Mouse (Mus musculus) myocyte (in vitro differentiated cells): ENCODE data around the gene Rpn2.

Experiments used
- CEBPB ChIP-seq: IDR thresholded peaks from 2 replicates; pipeline ENCODE4 v1.6.1; 2011; ENCODE audit warnings: mild to moderate bottlenecking, moderate library complexity; ENCODE audit not compliant: poor library complexity, insufficient read depth, severe bottlenecking
- E2F4 ChIP-seq: IDR thresholded peaks from one replicate; pipeline ENCODE4 v1.6.1; 2011; ENCODE audit warnings: mild to moderate bottlenecking, control low read depth, moderate library complexity; ENCODE audit not compliant: insufficient read depth
- MAX ChIP-seq: IDR thresholded peaks from one replicate; pipeline ENCODE4 v1.6.1; 2011; ENCODE audit warnings: low read depth, mild to moderate bottlenecking, control low read depth
- MYOD1 ChIP-seq, 3 experiments: IDR thresholded peaks; one replicate each; pipeline ENCODE4 v1.6.1; 2011; ENCODE audit warnings: control low read depth in 2 of 3, low read depth in 2 of 3, mild to moderate bottlenecking in 2 of 3, moderate library complexity in 1 of 3; ENCODE audit not compliant: insufficient read length in 2 of 3, control insufficient read depth in 1 of 3
- MYOG ChIP-seq, 3 experiments: IDR thresholded peaks; one replicate each; pipeline ENCODE4 v1.6.1; 2011; ENCODE audit warnings: control low read depth in 2 of 3, low read depth in 2 of 3, mild to moderate bottlenecking in 2 of 3; ENCODE audit not compliant: insufficient read length in 2 of 3, control insufficient read depth in 1 of 3, insufficient read depth in 1 of 3
- POLR2A ChIP-seq: IDR thresholded peaks from one replicate; pipeline ENCODE4 v1.6.1; 2011; ENCODE audit warnings: low read depth, mild to moderate bottlenecking, control low read depth, moderate library complexity; ENCODE audit not compliant: insufficient read length
- POLR2AphosphoS2 ChIP-seq: IDR thresholded peaks from one replicate; pipeline ENCODE4 v1.6.1; 2011; ENCODE audit warnings: low read depth, control low read depth; ENCODE audit not compliant: insufficient read length
- SRF ChIP-seq: IDR thresholded peaks from one replicate; pipeline ENCODE4 v1.6.1; 2011; ENCODE audit warnings: low read depth; ENCODE audit not compliant: control insufficient read depth, insufficient read length
- TCF3 ChIP-seq: IDR thresholded peaks from one replicate; pipeline ENCODE4 v1.6.1; 2011; ENCODE audit warnings: low read depth, control low read depth; ENCODE audit not compliant: insufficient read length
- USF1 ChIP-seq: IDR thresholded peaks from one replicate; pipeline ENCODE4 v1.6.1; 2011; ENCODE audit warnings: low read depth, mild to moderate bottlenecking, control low read depth, moderate library complexity

- TF ChIP-seq TCF3 (no peak), POLR2A (no peak), E2F4 (no peak), MAX (no peak), MYOD1 (IDR thresholded peaks at IDR 0.05; ENCODE audit: control insufficient read depth in 1 of 3, insufficient read length in 2 of 3, low read depth in 2 of 3) (no peak), MYOG (IDR thresholded peaks at IDR 0.05; ENCODE audit: control insufficient read depth in 1 of 3, insufficient read depth in 1 of 3, insufficient read length in 2 of 3, low read depth in 2 of 3) (no peak), POLR2AphosphoS2 (no peak), SRF (no peak), USF1 (no peak), CEBPB (no peak)
Observed at GRCm38 (mm10) chr2:157320886-157321285, 42.1 kb downstream of the Rpn2 start.
